Mouse (Mus musculus) cortical plate, adult 2 months (tissue): Measurements from ENCODE around the gene Tub.

Experiments
- CTCF ChIP-seq: fragments of 200-500 bp; IDR thresholded peaks from 2 replicates; pipeline ENCODE4 v1.5.1; 2011; ENCODE audit warnings: mild to moderate bottlenecking, control low read depth, low read length; ENCODE audit not compliant: insufficient read depth; ENCODE audit errors: extremely low read depth
- POLR2A ChIP-seq: fragments of 200-500 bp; IDR thresholded peaks from 2 replicates; pipeline ENCODE4 v1.6.1; 2011; ENCODE audit warnings: mild to moderate bottlenecking, low read length, control low read depth; ENCODE audit not compliant: insufficient read depth; ENCODE audit errors: extremely low read depth

DNA sequence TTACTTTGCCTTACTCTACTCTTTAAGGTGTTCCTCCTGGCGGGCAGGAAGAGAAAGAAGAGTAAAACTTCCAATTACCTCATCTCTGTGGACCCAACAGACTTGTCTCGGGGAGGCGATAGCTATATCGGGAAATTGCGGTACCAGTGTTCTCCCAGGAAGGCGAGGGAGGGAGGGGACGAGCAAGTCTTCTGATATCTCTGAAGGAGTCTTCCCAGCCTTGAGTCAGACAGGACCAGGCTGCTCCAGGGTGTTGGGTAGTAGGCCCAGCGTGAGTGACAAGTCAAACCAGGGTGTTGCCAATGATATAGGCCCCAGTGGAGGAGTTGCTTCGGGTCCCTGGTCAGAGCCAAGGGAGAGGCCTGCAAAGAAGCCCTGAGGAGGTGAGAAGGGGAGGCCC lies 76.8 kb downstream of the Tub start:
- TF ChIP-seq CTCF (no peak), POLR2A (no peak)
